Mouse (Mus musculus) heart, postnatal 0 days (tissue): ENCODE data around the gene Mrpl48.

ENCODE experiments used
- CTCF ChIP-seq: IDR thresholded peaks from 2 replicates; pipeline ENCODE4 v1.5.1; 2016; ENCODE audit warnings: antibody characterized with exemption, control low read depth, low read depth
- EP300 ChIP-seq: IDR thresholded peaks from 2 replicates; pipeline ENCODE4 v1.6.1; 2016; ENCODE audit warnings: antibody characterized with exemption, low read depth

DNA sequence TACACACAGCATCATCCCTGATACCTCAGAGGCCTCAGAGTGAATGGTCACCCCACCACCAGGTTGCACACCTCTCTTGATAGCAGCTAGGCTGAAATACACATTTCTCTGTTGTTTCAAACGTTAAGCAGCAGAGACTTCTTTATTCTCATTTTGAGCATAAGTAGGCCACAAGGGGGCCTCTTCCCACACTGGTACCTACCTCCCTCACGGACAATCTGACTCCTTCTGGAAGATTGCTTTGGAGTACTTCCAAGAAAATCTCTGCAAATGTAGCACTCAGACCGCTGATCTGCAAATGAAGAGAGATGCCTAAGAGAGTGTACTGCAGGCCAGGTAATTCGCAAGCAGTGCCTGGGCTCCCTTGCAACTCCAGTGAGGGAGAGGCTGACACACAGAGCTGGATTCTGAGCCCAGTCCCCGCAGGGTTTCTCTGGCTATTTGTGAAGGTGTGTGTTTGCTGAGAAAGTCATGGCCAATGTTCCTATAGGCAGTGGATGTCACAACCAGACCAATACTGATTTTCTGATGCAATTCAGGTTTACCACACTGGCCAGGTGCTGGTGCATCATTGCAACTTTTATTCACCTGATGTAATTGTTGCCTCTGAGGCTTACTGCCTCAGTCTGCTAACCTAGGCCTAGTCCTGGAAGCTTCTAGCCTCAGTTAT, 57.6 kb downstream of the Mrpl48 start:
- TF ChIP-seq CTCF: peak; percentile 40
- TF ChIP-seq EP300: no peak
